ENCODE assay signal across 20 mouse cellular contexts in the genomic region with DNA sequence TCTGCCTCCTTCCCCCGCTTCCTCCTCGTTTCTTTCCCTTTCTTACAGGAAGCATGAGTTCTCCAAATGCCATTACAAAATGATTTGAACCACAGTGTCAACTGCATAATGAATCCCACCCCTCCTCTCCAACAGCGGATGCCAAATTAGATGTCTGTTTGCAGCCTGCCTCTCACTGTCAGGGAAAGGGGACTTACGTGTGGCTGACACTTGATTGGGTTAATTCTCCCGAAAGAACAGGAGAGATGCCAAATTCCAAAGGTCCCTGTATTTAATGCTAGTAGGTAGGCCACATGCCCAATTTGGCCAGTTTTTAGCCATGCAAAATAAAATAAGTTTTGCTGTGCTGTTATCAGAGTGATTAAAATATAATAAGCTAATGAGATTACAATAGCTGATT.
DNase-seq lines count a peak whose midpoint lies in the region; ATAC-seq lines count a peak whose summit lies in the region.
"Had no signal": no experiment of that assay in that cellular context is flagged by ENCODE, and none has a peak within 500 bp of the region (broad histone marks: within the 10 kb centered on the region; RNA-seq: fewer than 3 reads in every experiment).

No protein-coding gene starts in this region.

- no peak overlapping the region for H3K9ac ChIP-seq in forebrain, embryonic 14.5 days (ENCODE audit: low read length)
- no peak overlapping the region for H3K9ac ChIP-seq in forebrain, embryonic 11.5 days (ENCODE audit: low read length)
- no peak overlapping the region for H3K9ac ChIP-seq in forebrain, embryonic 16.5 days (replicated peaks; ENCODE audit: low read depth, low read length)
- H3K9ac ChIP-seq: embryonic facial prominence, embryonic 15.5 days; liver, embryonic 13.5 days; lung, embryonic 15.5 days; midbrain, embryonic 15.5 days; stomach, embryonic 15.5 days had no signal

- H3K9me3 ChIP-seq in forebrain, embryonic 14.5 days (replicated peaks; ENCODE audit: control insufficient read depth, low read length) = no peaks in the 10 kb centered on the region
- no peaks in the 10 kb centered on the region for H3K9me3 ChIP-seq in forebrain, embryonic 11.5 days (ENCODE audit: control insufficient read depth, low read length)
- no peaks in the 10 kb centered on the region for H3K9me3 ChIP-seq in forebrain, embryonic 16.5 days (ENCODE audit: control insufficient read depth, low read length)
- H3K9me3 ChIP-seq: embryonic facial prominence, embryonic 15.5 days; limb, embryonic 10.5 days; liver, embryonic 13.5 days; lung, embryonic 15.5 days; midbrain, embryonic 15.5 days; stomach, embryonic 15.5 days had no signal

- H3K27me3 ChIP-seq in forebrain, embryonic 14.5 days (replicated peaks; ENCODE audit: control insufficient read depth, insufficient read depth, low read length) = no peaks in the 10 kb centered on the region; the same call in 1 of the 2 replicates
- H3K27me3 ChIP-seq in forebrain, embryonic 11.5 days (ENCODE audit: control insufficient read depth, insufficient read depth, low read length) = no peaks in the 10 kb centered on the region
- no peaks in the 10 kb centered on the region for H3K27me3 ChIP-seq in forebrain, embryonic 16.5 days (replicated peaks; ENCODE audit: control insufficient read depth, insufficient read depth, low read length)
- H3K27me3 ChIP-seq: embryonic facial prominence, embryonic 15.5 days; liver, embryonic 13.5 days; lung, embryonic 15.5 days; midbrain, embryonic 15.5 days; stomach, embryonic 15.5 days had no signal

- H3K4me2 ChIP-seq in forebrain, embryonic 14.5 days (ENCODE audit: low read length) = peak overlapping the region; percentile 39; the same call in 1 of the 2 replicates
- no peak overlapping the region for H3K4me2 ChIP-seq in forebrain, embryonic 11.5 days (ENCODE audit: low read depth, low read length, severe bottlenecking)
- peak overlapping the region; percentile 44 for H3K4me2 ChIP-seq in forebrain, embryonic 16.5 days (ENCODE audit: low read length)
- H3K4me2 ChIP-seq: embryonic facial prominence, embryonic 15.5 days; liver, embryonic 13.5 days; lung, embryonic 15.5 days; stomach, embryonic 15.5 days had no signal

- H3K36me3 ChIP-seq in forebrain, embryonic 14.5 days (ENCODE audit: control insufficient read depth, insufficient read depth, low read length) = no peaks in the 10 kb centered on the region
- H3K36me3 ChIP-seq in forebrain, embryonic 11.5 days (ENCODE audit: control insufficient read depth, insufficient read depth, low read length) = no peaks in the 10 kb centered on the region
- H3K36me3 ChIP-seq in forebrain, embryonic 16.5 days (ENCODE audit: control insufficient read depth, insufficient read depth) = no peaks in the 10 kb centered on the region
- H3K36me3 ChIP-seq: embryonic facial prominence, embryonic 15.5 days; limb, embryonic 10.5 days; liver, embryonic 13.5 days; lung, embryonic 15.5 days; midbrain, embryonic 15.5 days; stomach, embryonic 15.5 days had no signal

- WGBS in forebrain, embryonic 14.5 days = 12% methylated on average over 5 of the region's 5 CpGs
- 21% methylated on average over 5 of the region's 5 CpGs for WGBS in forebrain, embryonic 11.5 days
- WGBS in forebrain, embryonic 16.5 days = 5% methylated on average over 5 of the region's 5 CpGs

- peak; percentile 72; the same call in 1 of the 2 replicates for ATAC-seq in forebrain, embryonic 14.5 days
- no peak for ATAC-seq in forebrain, embryonic 11.5 days (replicated peaks; ENCODE audit: low FRiP score)
- peak; percentile 64 for ATAC-seq in forebrain, embryonic 16.5 days
- ATAC-seq: midbrain, embryonic 15.5 days had no signal

- peak; percentile 80 for DNase-seq in forebrain, embryonic 14.5 days (ENCODE audit: low spot score)
- DNase-seq in forebrain, embryonic 11.5 days (ENCODE audit: low spot score) = no peak
- peak; percentile 1 for DNase-seq in kidney, adult 9 months
- no peak for DNase-seq in kidney, postnatal 14 days
- peak; percentile 76 for DNase-seq in Muller cell, postnatal 12 days (ENCODE audit: inconsistent ontology term)
- DNase-seq in ovary, postnatal 10 days (ENCODE audit: low spot score) = no peak
- DNase-seq: gastrocnemius, postnatal 10 days; heart, adult 2 months; kidney, adult 18-20 months; kidney, postnatal 4 days; liver, embryonic 13.5 days; right cerebral cortex, postnatal 14 days; thymus, adult 2 months had no signal

- H3K27ac ChIP-seq in forebrain, embryonic 14.5 days (ENCODE audit: low read depth, low read length) = no peak overlapping the region
- no peak overlapping the region for H3K27ac ChIP-seq in forebrain, embryonic 11.5 days (ENCODE audit: low read depth, low read length)
- no peak overlapping the region for H3K27ac ChIP-seq in forebrain, embryonic 16.5 days (ENCODE audit: low read length)
- H3K27ac ChIP-seq: embryonic facial prominence, embryonic 15.5 days; heart, adult 2 months; limb, embryonic 10.5 days; liver, embryonic 13.5 days; lung, embryonic 15.5 days; macrophage; midbrain, embryonic 15.5 days; stomach, embryonic 15.5 days had no signal

- H3K4me3 ChIP-seq in forebrain, embryonic 14.5 days (ENCODE audit: low read depth, low read length) = no peak overlapping the region
- no peak overlapping the region for H3K4me3 ChIP-seq in forebrain, embryonic 11.5 days (ENCODE audit: low read depth, low read length)
- H3K4me3 ChIP-seq in forebrain, embryonic 16.5 days (replicated peaks; ENCODE audit: low read length) = no peak overlapping the region
- H3K4me3 ChIP-seq: embryonic facial prominence, embryonic 15.5 days; heart, adult 2 months; limb, embryonic 10.5 days; liver, embryonic 13.5 days; lung, embryonic 15.5 days; midbrain, embryonic 15.5 days; stomach, embryonic 15.5 days had no signal

- peaks cover 9% of the 10 kb centered on the region; the same call in 1 of the 2 replicates for H3K4me1 ChIP-seq in forebrain, embryonic 14.5 days (ENCODE audit: control insufficient read depth, insufficient read depth, low read length)
- H3K4me1 ChIP-seq in forebrain, embryonic 11.5 days (replicated peaks; ENCODE audit: control insufficient read depth, insufficient read depth, low read length) = peaks cover 2% of the 10 kb centered on the region; the same call in 1 of the 2 replicates
- peaks cover 7% of the 10 kb centered on the region for H3K4me1 ChIP-seq in forebrain, embryonic 16.5 days (replicated peaks; ENCODE audit: control insufficient read depth, insufficient read depth, low read length)
- H3K4me1 ChIP-seq: liver, embryonic 13.5 days; stomach, embryonic 15.5 days had no signal

Comparison
In these comparisons a context has a peak if more than half of its experiments do, and no peak if none do; other contexts are left out.
1. DNase-seq: peak in forebrain, embryonic 14.5 days (single experiment), kidney, adult 9 months (single experiment) and Muller cell, postnatal 12 days (single experiment); none in forebrain, embryonic 11.5 days (single experiment), kidney, postnatal 14 days (single experiment) and ovary, postnatal 10 days (single experiment).